Mouse (Mus musculus) kidney, adult 2 months (tissue): ENCODE measurements around the gene Apon. TPM values are rescaled to one million over a fixed set of nuclear protein-coding genes. Genes with fewer than 3 reads are reported as not detected.
"Not testable (repeated sequence)": the region's sequence is repeated elsewhere in the genome, so short reads cannot be mapped to it uniquely, and the experiment has no call there.

ENCODE experiments used
- DNase-seq: peaks from one replicate; pipeline ENCODE4 v3.0.0; 2021
- H3K27ac ChIP-seq: fragments of 200-500 bp; 2 replicates; pipeline ENCODE4 v1.5.1; 2012; ENCODE audit warnings: low read depth, low read length, control low read depth, inconsistent platforms; ENCODE audit not compliant: insufficient read depth
- H3K27me3 ChIP-seq: fragments of 200-500 bp; replicated peaks from 2 replicates; pipeline ENCODE4 v1.6.1; 2012; ENCODE audit warnings: mild to moderate bottlenecking, moderate library complexity, low read length, inconsistent platforms; ENCODE audit not compliant: control insufficient read depth, insufficient read depth
- H3K36me3 ChIP-seq: fragments of 200-500 bp; 2 replicates; pipeline ENCODE4 v1.6.1; 2012; ENCODE audit warnings: mild to moderate bottlenecking, moderate library complexity, low read length, inconsistent platforms; ENCODE audit not compliant: control insufficient read depth, insufficient read depth
- H3K4me1 ChIP-seq: fragments of 200-500 bp; 2 replicates; pipeline ENCODE4 v1.6.1; 2011; ENCODE audit warnings: low read length; ENCODE audit not compliant: control insufficient read depth, insufficient read depth
- H3K4me3 ChIP-seq: fragments of 200-500 bp; 2 replicates; pipeline ENCODE4 v1.5.1; 2011; ENCODE audit warnings: mild to moderate bottlenecking, low read depth, low read length, control low read depth; ENCODE audit not compliant: insufficient read depth
- CTCF ChIP-seq: fragments of 200-500 bp; conservative IDR thresholded peaks from 2 replicates; pipeline ENCODE4 v1.5.1; 2011; ENCODE audit warnings: low read depth, mild to moderate bottlenecking, control low read depth, low read length, moderate library complexity, mixed read lengths; ENCODE audit not compliant: insufficient read depth, insufficient read length
- POLR2A ChIP-seq: fragments of 200-500 bp; IDR thresholded peaks from one replicate; pipeline ENCODE4 v1.6.1; 2011; ENCODE audit warnings: low read depth, low read length, control low read depth
- whole genome bisulfite sequencing: fragments of 180-500 bp; shearing (Covaris S2); methylation state at CpG from one replicate; pipeline ENCODE4 v1.1.7; 2018; 5-methylcytosine and 5-hydroxymethylcytosine counted together
- polyA plus RNA-seq: library from polyadenylated mRNA; depleted of rRNA; stranded (reverse); fragments of >200 nt; gene quantifications from 2 replicates; pipeline ENCODE4 v1.2.3, GENCODE M21; 2012

The Apon gene
- polyA plus RNA-seq, 1 experiment, result not detected

DNA sequence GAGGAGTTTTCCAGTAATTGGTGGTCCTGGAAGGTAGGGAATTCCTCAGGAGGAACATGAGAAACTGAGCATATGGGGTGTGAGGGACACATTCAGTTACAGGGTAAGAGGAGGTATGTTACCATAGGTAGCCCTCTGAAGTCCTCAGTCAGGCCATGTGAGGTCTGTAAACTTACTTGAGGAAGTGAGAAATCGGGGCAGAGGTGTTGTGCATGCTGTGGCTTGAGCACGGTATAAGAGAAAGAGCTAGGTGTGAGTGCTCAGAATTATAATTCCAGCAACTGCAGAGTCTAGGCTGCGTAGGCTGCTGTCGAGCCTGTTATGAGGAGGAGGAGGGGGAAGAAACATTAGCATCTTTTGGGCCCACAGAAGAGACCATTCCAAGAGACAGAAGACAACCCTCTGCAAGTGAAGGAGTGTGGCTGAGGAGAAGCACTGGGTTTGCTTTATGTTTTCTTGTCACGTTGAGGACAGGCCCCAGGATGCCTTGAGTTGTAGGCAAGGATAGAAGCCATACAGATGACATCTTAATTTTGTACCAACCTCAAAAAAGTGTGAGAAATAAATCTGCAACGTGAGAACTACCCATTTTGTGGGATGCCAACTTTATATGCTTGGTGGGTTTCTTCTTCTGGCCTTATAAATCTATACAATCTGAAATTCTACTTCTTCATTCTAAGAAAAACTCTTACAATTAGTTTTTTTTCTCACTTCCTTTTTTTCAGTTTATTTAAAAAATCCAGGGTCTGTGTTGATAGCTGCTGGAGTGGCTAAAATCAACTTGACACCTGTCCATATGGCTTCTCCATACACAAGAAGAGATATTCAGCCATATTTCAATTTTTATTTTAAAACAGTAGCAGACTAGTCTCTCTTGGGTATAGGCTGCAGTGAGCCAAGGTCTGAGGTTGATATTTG, 9.8 kb downstream of the Apon start:
- no peaks in the 10 kb centered on the region for H3K27me3 ChIP-seq
- no peak overlapping the region for H3K4me3 ChIP-seq
- no peaks in the 10 kb centered on the region for H3K4me1 ChIP-seq
- no peak for TF ChIP-seq POLR2A
- TF ChIP-seq CTCF, result no peak
- DNase-seq, result no peak
- 72% methylated on average over 6 of the region's 6 CpGs for WGBS
- H3K27ac ChIP-seq, result no peak overlapping the region
- H3K36me3 ChIP-seq, result no peaks in the 10 kb centered on the region

DNA sequence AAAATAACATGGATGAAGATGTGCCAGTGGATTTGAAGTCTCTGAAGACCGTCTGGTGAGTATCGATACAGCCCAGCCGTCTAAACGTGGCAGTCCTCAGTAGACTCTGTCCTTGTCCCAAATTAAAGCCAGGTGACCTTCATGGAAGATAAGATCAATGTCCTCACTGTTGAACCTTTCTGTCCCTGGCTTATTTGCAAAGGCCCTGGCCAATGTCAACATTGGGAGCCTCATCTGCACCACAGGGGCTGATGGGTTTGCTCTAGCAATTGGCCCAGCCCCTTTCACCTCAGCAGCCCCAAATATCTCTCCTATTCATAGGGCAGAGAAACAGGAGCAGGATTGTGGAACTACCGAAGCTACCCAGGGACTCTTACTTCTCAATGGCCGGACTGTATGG, 14.5 kb downstream of the Apon start, which contains the start of gene Apof:
Gene Apof, plus strand, starts transcription at position 301 of the 400 bp plus-strand sequence.
- WGBS, result 93% methylated on average over 6 of the region's 6 CpGs

GRCm38 (mm10) chr10:128269206-128269910, 15.5 kb downstream of the Apon start:
- WGBS, result 94% methylated on average over 16 of the region's 16 CpGs
- no peak for DNase-seq
- peak overlapping the region; percentile 20; the same call in 1 of the 2 replicates for H3K27ac ChIP-seq

More for the DNA sequence above, 14.5 kb downstream of the Apon start, which contains the start of gene Apof:
- DNase-seq, result no peak
- Histone ChIP-seq H3K36me3 (no peaks in the 10 kb centered on the region), H3K4me1 (peaks cover 3% of the 10 kb centered on the region; the same call in 1 of the 2 replicates), H3K27me3 (no peaks in the 10 kb centered on the region), H3K27ac (peak within 1 kb of the TSS; percentile 20; the same call in 1 of the 2 replicates), H3K4me3 (no peak within 1 kb of the TSS)
- TF ChIP-seq POLR2A (no peak), CTCF (no peak)

GRCm38 (mm10) chr10:128270287-128270841, 16.5 kb downstream of the Apon start, which contains the start of gene Stat2:
Stat2 (plus strand) TSS chr10:128270559.
- WGBS, result under 1% methylated on average over 43 of the region's 43 CpGs
- TF ChIP-seq POLR2A (peak; percentile 92), CTCF (no peak)

More at GRCm38 (mm10) chr10:128269206-128269910, 15.5 kb downstream of the Apon start:
- peaks cover 3% of the 10 kb centered on the region; the same call in 1 of the 2 replicates for H3K4me1 ChIP-seq
- no peak overlapping the region for H3K4me3 ChIP-seq
- no peaks in the 10 kb centered on the region for H3K27me3 ChIP-seq
- no peaks in the 10 kb centered on the region for H3K36me3 ChIP-seq
- TF ChIP-seq CTCF, result no peak
- no peak for TF ChIP-seq POLR2A

GRCm38 (mm10) chr10:128270866-128271265, 17.0 kb downstream of the Apon start:
- DNase-seq, result no peak
- TF ChIP-seq CTCF (no peak), POLR2A (no peak)
- peak overlapping the region; percentile 77 for H3K27ac ChIP-seq
- no peaks in the 10 kb centered on the region for H3K36me3 ChIP-seq
- no peaks in the 10 kb centered on the region for H3K27me3 ChIP-seq
- H3K4me3 ChIP-seq, result peak overlapping the region; percentile 84
- H3K4me1 ChIP-seq, result peaks cover 3% of the 10 kb centered on the region; the same call in 1 of the 2 replicates
- WGBS, result 35% methylated on average over 7 of the region's 7 CpGs

More at GRCm38 (mm10) chr10:128270287-128270841, 16.5 kb downstream of the Apon start, which contains the start of gene Stat2:
- Histone ChIP-seq H3K27ac (peak within 1 kb of the TSS; percentile 77), H3K4me3 (peak within 1 kb of the TSS; percentile 84), H3K36me3 (no peaks in the 10 kb centered on the region), H3K27me3 (no peaks in the 10 kb centered on the region), H3K4me1 (peaks cover 3% of the 10 kb centered on the region; the same call in 1 of the 2 replicates)
- peak; percentile 100 for DNase-seq

DNA sequence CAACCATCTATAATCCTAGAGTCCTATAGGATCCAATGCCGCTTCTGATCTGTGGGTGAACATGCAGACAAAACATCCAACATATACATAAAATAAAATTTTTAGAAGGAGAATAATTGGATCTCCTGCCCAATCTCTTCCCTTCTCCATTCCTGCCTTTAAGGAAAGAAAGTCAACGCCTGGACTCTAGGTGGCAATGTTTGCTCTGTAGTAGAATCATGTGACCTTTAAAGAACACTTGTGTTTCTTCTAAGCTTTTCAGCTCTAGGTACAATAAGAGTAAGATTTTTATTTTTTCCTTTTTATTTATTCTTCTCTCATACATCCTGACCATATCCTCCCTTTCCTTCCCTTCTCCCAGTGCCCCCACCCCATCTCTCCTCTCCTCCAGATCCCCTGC, 18.0 kb downstream of the Apon start:
- 54% methylated on average over 2 of the region's 2 CpGs for WGBS
- Histone ChIP-seq H3K4me1 (peaks cover 3% of the 10 kb centered on the region; the same call in 1 of the 2 replicates), H3K27me3 (no peaks in the 10 kb centered on the region), H3K4me3 (no peak overlapping the region), H3K27ac (no peak overlapping the region), H3K36me3 (no peaks in the 10 kb centered on the region)
- no peak for TF ChIP-seq POLR2A
- TF ChIP-seq CTCF, result no peak
- DNase-seq, result peak; percentile 39

DNA sequence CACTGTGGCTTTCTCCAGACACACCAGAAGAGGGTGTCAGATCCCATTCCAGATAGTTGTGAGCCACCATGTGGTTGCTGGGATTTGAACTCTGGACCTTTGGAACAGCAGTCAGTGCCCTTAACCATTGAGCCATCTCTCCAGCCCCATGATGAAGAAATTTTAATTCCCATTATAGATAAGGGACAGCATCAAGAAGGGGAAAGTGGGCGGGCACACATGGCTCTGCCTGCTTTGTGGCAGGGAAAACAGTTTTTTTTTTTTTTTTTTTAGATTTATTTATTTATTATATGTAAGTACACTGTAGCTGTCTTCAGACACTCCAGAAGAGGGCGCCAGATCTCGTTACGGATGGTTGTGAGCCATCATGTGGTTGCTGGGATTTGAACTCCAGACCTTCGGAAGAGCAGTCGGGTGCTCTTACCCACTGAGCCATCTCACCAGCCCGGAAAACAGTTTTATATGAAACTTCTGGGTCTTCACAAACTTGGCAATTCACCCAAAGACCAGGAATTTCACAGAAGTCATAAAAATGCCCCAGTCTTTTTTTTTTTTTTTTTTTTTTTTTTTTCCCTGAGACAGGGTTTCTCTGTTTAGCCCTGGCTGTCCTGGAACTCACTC, 19.0 kb downstream of the Apon start:
- 89% methylated on average over 7 of the region's 7 CpGs for WGBS
- not testable (repeated sequence) for H3K36me3 ChIP-seq, H3K4me1 ChIP-seq, H3K27ac ChIP-seq, H3K4me3 ChIP-seq, H3K27me3 ChIP-seq, DNase-seq

GRCm38 (mm10) chr10:128275374-128275773, 21.5 kb downstream of the Apon start:
- H3K36me3 ChIP-seq, H3K4me3 ChIP-seq, H3K4me1 ChIP-seq, H3K27me3 ChIP-seq, DNase-seq, H3K27ac ChIP-seq: not testable (repeated sequence)
- 83% methylated on average over 1 of the region's 1 CpGs for WGBS
